Mouse (Mus musculus) limb, embryonic 10.5 days (tissue): ENCODE measurements around the gene Trim37. TPM values are rescaled to one million over a fixed set of nuclear protein-coding genes. Genes with fewer than 3 reads are reported as not detected.

Source experiments
- DNase-seq: peaks from one replicate; pipeline ENCODE4 v3.0.0-alpha.2; 2017; ENCODE audit warnings: low spot score
- H3K27ac ChIP-seq: fragments of 300-500 bp; sonication (generic); 2 replicates; pipeline ENCODE4 v1.5.1; 2016; ENCODE audit warnings: mild to moderate bottlenecking
- H3K27me3 ChIP-seq: fragments of 300-500 bp; sonication (generic); 2 replicates; pipeline ENCODE4 v1.6.1; 2016; ENCODE audit warnings: low read depth, mild to moderate bottlenecking; ENCODE audit not compliant: poor library complexity, severe bottlenecking
- H3K36me3 ChIP-seq: fragments of 300-500 bp; sonication (generic); 2 replicates; pipeline ENCODE4 v1.6.1; 2016; ENCODE audit warnings: mild to moderate bottlenecking, moderate library complexity
- H3K4me1 ChIP-seq: fragments of 300-500 bp; sonication (generic); 2 replicates; pipeline ENCODE4 v1.6.1; 2016
- H3K4me3 ChIP-seq: fragments of 300-500 bp; sonication (generic); 2 replicates; pipeline ENCODE4 v1.5.1; 2016; ENCODE audit warnings: mild to moderate bottlenecking, moderate library complexity
- H3K9me3 ChIP-seq: fragments of 300-500 bp; sonication (generic); replicated peaks from 2 replicates; pipeline ENCODE4 v1.6.1; 2016; ENCODE audit warnings: mild to moderate bottlenecking
- WGBS: fragments of 180-500 bp; shearing (Covaris S2); methylation state at CpG from one replicate; pipeline ENCODE4 v1.1.7; 2016; 5-methylcytosine and 5-hydroxymethylcytosine counted together
- polyA plus RNA-seq: library from polyadenylated mRNA; unstranded; fragments of >200 nt; fragmentation: Nextera tagmentation; extraction: Ambion mirVana; gene quantifications from 2 replicates; pipeline ENCODE4 v1.2.1, GENCODE M21; 2016

The Trim37 gene
- polyA plus RNA-seq, 1 experiment from 2014 or later = 42.7 TPM

DNA sequence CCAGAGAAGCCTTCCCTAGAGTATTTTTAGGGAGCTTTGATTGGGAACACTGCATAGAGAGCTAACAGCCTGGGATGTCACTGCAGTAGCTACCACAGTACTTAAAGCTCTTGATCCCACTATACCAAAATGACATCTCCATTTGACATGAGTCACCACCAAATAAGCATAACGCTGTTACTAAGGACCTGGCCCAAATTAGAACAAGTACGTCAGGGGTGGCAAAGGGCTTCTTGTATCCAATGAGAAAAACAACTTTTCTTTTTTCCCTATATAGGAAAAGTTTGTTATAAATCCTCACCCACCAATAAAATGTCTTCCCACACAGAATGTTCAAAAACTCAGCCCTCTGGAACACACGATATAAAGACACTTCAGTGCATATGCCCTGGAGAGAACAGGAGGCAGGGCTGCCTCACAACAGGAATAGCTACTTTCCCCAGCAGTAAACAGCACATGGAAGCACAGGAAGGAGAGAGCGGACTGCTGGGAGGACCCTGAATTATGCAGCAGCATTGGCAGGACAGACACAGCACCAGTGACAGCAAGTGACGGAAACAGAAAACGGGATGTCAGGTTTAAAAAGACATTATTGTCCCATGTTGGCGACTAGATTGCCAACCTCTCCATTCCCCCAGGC is 112.1 kb downstream of the Trim37 start:
- Histone ChIP-seq H3K9me3 (no peaks in the 10 kb centered on the region), H3K4me1 (no peaks in the 10 kb centered on the region), H3K27me3 (no peaks in the 10 kb centered on the region), H3K4me3 (no peak overlapping the region), H3K27ac (no peak overlapping the region), H3K36me3 (peaks cover 11% of the 10 kb centered on the region)
- no peak for DNase-seq
- WGBS = 90% methylated on average over 7 of the region's 7 CpGs

DNA sequence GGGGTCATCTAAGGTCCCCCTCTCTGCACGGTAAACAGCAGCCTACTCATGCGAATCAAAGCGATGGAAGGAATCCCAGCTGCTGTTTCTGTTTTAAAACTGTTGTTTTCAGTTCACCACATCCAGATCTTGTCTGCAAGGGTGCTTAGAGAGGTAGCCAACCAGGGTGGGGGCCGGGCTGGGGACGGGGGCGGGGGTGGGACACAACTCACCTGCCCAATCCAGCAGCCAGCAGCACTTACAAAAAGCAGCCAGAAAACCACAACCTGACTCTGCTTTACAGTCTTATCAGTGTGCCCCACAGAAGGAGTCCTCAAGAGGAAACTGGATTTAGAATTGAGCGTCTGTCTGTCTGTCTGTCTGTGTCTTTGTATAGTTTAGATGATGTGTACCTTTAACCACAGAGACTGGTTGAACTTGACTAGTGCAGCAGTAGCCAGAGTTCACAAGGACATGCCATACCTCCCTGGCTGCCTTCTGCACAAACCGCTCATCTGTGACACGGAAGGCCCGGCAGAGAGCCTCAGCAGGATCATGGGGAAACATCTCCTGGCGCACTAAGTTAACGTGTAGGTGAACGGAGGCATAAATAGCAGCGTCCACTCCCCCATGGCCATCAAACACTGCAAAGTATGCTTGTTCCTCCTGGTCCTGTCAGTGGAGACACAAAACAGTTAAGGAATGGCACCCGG is 113.4 kb downstream of the Trim37 start:
- Histone ChIP-seq H3K4me1 (peaks cover 1% of the 10 kb centered on the region; the same call in 1 of the 2 replicates), H3K9me3 (no peaks in the 10 kb centered on the region), H3K27me3 (no peaks in the 10 kb centered on the region), H3K27ac (no peak overlapping the region), H3K36me3 (peaks cover 2% of the 10 kb centered on the region), H3K4me3 (no peak overlapping the region)
- 94% methylated on average over 15 of the region's 15 CpGs for WGBS
- no peak for DNase-seq

DNA sequence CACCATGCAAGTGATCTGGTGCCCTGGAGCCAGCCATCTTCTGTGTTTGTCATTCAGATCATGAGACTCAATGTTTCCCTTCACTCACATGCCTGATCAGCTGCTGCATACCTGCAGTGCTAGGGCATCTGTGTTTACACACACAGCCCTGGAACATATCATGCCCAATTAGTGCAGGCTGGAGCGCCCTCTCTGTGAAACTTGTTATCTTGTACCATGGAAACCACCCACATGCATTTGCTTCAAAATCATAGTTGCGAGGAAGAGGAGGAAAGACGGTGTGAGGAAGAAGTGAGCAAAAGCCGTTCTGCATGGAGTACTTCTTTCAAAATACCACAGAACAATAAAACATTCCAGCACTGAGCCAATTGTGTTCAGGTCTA is 113.9 kb downstream of the Trim37 start:
- Histone ChIP-seq H3K4me3 (no peak overlapping the region), H3K36me3 (no peaks in the 10 kb centered on the region), H3K27me3 (no peaks in the 10 kb centered on the region), H3K9me3 (no peaks in the 10 kb centered on the region), H3K4me1 (peaks cover 6% of the 10 kb centered on the region), H3K27ac (no peak overlapping the region)
- no peak for DNase-seq
- 93% methylated on average over 4 of the region's 4 CpGs for WGBS

DNA sequence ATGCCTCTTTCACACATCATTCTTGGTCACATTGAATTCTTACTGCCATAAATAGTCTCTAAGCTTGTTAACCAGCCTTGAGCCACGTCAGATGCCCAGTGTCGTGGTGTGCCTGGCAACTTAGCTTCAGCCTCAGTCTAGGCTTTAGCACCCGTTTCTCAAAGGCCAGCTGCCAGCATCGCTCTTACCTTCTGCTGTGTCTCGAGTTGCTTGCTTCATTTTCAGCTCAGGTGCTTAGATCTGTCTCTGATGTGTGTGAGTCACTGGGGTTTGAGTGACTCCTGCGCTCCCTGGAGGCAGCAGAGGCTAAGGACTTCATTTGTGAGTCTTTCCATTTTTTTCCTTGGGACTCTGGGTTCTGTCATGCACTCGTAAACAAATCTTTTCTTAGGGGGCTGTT is 114.4 kb downstream of the Trim37 start:
- Histone ChIP-seq H3K4me3 (no peak overlapping the region), H3K4me1 (peaks cover 11% of the 10 kb centered on the region), H3K27ac (no peak overlapping the region), H3K27me3 (no peaks in the 10 kb centered on the region), H3K9me3 (no peaks in the 10 kb centered on the region), H3K36me3 (no peaks in the 10 kb centered on the region)
- DNase-seq = no peak
- 81% methylated on average over 7 of the region's 7 CpGs for WGBS

DNA sequence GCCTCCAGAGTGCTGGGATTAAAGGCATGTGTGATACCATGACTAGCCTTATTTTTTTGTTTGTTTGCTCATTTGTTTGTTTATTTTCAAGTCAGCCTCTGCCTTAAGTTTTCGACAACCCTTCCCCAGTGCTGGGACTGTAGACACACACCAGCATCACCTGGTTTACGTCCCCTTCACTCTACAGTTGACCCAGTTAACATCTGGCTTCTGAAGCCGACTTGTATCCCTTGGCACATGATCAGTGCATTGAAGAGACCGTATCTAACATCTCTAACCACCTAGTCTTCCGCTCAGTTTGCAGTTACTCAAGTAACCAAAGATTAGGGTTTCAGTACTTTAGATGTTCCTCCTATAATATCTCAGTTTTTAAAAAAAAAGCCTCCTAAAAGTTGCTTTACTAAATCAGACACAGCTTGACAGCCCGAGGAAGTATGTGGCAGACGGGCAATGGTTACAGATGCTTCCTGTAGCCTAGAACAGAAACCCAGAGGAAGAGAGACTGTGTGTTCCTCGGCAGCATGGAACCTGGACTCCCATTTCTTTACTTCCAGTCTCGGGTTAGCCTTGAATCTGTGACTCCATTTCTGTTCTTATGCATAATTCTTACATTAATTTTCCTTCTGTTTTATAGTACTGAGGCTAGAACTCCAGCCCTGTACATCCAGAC is 118.4 kb downstream of the Trim37 start:
- H3K36me3 ChIP-seq = no peaks in the 10 kb centered on the region
- no peaks in the 10 kb centered on the region for H3K9me3 ChIP-seq
- 81% methylated on average over 9 of the region's 9 CpGs for WGBS
- no peak overlapping the region for H3K27ac ChIP-seq
- H3K4me1 ChIP-seq = peaks cover 22% of the 10 kb centered on the region
- no peak overlapping the region for H3K4me3 ChIP-seq
- DNase-seq = no peak
- H3K27me3 ChIP-seq = no peaks in the 10 kb centered on the region

DNA sequence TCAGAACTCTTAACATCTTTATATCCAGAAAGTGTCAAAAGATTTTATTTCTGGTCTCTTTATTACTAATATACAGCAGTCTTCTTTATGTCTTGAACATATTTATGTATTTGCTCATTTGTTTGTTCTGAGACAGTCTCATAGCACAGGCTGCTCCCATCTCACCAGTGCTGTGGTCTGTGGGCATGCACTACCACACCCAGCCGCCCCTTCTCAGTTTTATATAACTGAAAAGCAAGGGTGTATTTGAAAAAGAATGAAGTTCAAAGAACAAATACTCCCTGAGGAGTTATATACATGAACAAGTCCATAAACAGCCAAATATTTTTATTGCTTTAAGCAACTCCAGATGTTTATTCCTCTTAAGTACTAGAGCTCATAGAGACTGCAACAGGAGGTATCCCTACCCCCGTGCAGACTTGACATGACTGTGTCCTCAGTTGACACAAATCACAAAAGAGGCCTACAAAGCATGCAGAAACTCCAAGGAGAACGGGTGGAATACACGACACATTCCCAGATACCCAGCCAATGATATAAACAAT is 119.3 kb downstream of the Trim37 start:
- WGBS = 73% methylated on average over 4 of the region's 4 CpGs
- H3K9me3 ChIP-seq = no peaks in the 10 kb centered on the region
- H3K27ac ChIP-seq = no peak overlapping the region
- H3K27me3 ChIP-seq = no peaks in the 10 kb centered on the region
- H3K4me1 ChIP-seq = peaks cover 22% of the 10 kb centered on the region
- DNase-seq = no peak
- no peaks in the 10 kb centered on the region for H3K36me3 ChIP-seq
- no peak overlapping the region for H3K4me3 ChIP-seq

DNA sequence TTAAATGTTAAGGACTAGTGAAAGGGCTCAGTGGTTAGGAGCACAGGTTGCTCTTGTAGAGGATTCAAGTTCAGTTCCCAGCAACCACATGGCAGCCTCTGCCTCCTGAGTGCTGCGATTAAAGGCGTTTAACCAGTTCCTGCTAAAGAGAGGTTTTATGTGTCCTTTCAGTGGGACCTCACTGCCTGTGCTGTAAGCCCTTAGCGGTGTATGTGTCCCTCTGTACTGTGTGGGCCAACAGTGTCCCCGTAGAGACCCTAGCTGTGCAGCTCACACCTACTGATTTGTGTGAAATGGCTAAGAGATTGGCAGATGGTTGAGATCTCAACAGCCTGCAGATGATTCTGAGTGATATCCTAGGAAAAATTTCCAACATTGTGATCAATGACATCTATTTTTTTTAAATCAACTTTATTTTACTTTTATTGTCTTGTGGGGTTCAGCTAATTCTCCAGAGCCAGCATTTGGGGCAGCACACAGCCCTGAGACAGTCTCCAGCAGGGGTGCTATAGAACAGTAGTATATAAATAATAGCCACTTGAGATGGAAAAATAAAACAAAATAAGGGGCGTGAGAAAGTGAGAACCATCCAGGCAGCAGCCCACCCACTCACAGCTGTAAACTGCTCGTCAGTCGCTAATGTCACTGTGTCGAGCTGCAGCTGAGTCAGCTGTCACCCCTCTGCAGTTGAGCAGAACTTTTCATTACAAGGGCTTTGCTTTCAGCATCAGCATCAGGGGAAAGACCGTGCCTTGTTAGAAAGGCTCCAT is 120.0 kb downstream of the Trim37 start:
- no peak for DNase-seq
- Histone ChIP-seq H3K9me3 (no peaks in the 10 kb centered on the region), H3K4me1 (peaks cover 22% of the 10 kb centered on the region), H3K36me3 (no peaks in the 10 kb centered on the region), H3K4me3 (no peak overlapping the region), H3K27me3 (no peaks in the 10 kb centered on the region), H3K27ac (no peak overlapping the region)
- WGBS = 65% methylated on average over 9 of the region's 9 CpGs

DNA sequence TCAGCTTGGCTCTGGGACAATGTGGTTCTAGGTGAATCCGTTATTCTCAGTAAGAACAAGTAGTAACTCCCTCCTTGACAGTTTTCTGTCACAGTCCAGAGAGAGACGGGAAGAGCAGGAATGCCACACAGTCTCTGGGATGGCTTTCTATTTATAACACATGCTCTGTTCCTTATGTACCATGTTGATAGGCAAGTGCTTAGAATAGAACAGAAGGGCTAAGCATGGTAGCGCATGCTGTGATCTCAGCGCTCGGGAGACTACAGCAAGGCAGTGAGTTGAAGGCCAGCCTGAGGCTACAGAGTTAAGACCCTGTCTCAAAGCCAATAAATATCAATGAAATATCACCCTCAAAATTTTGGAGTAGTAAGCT is 120.6 kb downstream of the Trim37 start:
- peaks cover 22% of the 10 kb centered on the region for H3K4me1 ChIP-seq
- no peaks in the 10 kb centered on the region for H3K36me3 ChIP-seq
- H3K27ac ChIP-seq = no peak overlapping the region
- DNase-seq = no peak
- WGBS = 86% methylated on average over 5 of the region's 5 CpGs
- H3K27me3 ChIP-seq = no peaks in the 10 kb centered on the region
- H3K9me3 ChIP-seq = no peaks in the 10 kb centered on the region
- no peak overlapping the region for H3K4me3 ChIP-seq

DNA sequence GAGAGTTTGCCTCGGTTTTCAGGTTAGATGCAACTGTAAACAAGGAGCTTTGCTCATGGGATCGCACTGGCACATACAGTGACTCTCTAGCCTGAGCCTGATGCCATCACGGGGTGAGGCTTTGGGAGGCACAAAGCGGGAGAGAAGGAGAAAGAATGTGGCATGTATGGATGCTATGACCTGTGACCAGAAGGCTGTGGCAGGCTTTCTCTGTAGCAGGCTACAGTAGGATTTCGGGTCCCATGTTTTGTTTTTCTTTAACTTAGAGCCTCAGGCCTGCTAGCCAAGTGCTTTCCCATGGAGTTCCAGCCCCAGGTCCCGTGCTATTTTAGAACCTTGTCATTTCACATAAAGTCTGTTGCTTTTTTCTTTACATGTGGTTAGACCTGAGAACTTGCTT is 123.3 kb downstream of the Trim37 start:
- Histone ChIP-seq H3K36me3 (no peaks in the 10 kb centered on the region), H3K27ac (no peak overlapping the region), H3K27me3 (no peaks in the 10 kb centered on the region), H3K4me3 (no peak overlapping the region), H3K4me1 (peaks cover 22% of the 10 kb centered on the region), H3K9me3 (no peaks in the 10 kb centered on the region)
- WGBS = 85% methylated on average over 6 of the region's 6 CpGs
- no peak for DNase-seq

DNA sequence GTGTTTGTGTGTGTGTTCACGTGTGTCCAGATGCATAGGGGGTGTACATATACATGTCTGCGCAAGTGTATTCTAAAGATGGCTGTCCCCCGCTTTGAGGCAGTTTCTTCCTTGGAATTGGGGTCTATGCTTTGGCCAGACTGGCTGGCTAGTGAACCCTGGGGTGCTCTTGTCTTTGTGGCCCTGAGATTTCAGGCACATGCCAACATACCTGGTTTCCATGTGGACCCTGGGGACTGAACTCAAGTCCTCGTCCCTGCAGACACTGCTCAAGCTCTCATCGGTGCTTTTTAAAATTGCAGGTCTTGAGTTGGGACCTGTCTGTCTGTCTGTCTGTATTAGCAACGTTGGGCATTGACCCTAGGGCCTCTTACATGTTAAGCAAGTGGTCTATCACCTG is 126.4 kb downstream of the Trim37 start:
- no peaks in the 10 kb centered on the region for H3K4me1 ChIP-seq
- H3K27ac ChIP-seq = no peak overlapping the region
- H3K27me3 ChIP-seq = no peaks in the 10 kb centered on the region
- 90% methylated on average over 6 of the region's 6 CpGs for WGBS
- H3K9me3 ChIP-seq = no peaks in the 10 kb centered on the region
- no peak for DNase-seq
- no peak overlapping the region for H3K4me3 ChIP-seq
- H3K36me3 ChIP-seq = no peaks in the 10 kb centered on the region

DNA sequence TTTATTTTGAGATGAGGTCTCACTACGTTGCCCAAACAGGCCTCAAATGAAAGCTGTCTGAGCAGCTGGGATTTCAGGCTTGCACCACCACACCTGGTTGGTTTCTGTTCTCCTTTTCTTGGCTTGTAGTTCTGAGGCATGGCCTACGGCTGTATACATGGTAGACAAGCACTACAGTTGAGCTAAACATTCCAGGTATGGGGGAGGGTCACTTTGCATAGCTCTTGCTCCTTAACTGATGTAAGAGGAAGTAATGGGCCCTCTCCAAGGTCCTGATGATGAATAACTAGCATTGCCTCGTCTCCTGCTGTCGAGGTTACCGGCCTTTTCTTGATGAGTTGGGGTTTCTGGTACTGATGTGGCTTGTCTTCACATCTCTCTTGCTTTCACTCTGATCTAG is 127.3 kb downstream of the Trim37 start:
- WGBS = 61% methylated on average over 5 of the region's 5 CpGs
- no peaks in the 10 kb centered on the region for H3K27me3 ChIP-seq

DNA sequence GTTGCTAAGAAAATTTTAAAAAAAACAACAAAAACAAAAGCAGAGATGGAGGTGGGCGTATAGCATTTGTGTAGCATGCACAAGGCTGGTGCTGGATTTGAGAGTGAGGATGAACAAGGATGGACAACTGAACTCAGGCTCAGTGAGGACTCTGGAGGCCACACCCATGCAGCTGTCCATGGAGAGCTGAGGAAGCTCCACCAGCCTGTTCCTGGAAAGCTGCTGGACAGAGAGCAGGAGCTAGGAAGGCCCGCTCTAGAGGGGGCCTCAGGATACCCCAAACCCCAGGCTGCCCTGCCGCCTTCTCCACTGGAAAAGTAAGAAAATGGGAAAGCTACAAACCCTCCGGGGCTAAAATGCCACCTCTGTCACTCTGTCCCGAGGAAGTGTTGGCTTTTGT is 130.4 kb downstream of the Trim37 start:
- no peak overlapping the region for H3K4me3 ChIP-seq
- no peaks in the 10 kb centered on the region for H3K4me1 ChIP-seq
- no peaks in the 10 kb centered on the region for H3K27me3 ChIP-seq
- H3K36me3 ChIP-seq = no peaks in the 10 kb centered on the region
- DNase-seq = no peak
- WGBS = 90% methylated on average over 5 of the region's 5 CpGs
- H3K9me3 ChIP-seq = no peaks in the 10 kb centered on the region
- no peak overlapping the region for H3K27ac ChIP-seq

More for the DNA sequence above, 127.3 kb downstream of the Trim37 start:
- DNase-seq = no peak
- no peaks in the 10 kb centered on the region for H3K9me3 ChIP-seq
- no peaks in the 10 kb centered on the region for H3K36me3 ChIP-seq
- no peak overlapping the region for H3K27ac ChIP-seq
- no peak overlapping the region for H3K4me3 ChIP-seq
- H3K4me1 ChIP-seq = no peaks in the 10 kb centered on the region

DNA sequence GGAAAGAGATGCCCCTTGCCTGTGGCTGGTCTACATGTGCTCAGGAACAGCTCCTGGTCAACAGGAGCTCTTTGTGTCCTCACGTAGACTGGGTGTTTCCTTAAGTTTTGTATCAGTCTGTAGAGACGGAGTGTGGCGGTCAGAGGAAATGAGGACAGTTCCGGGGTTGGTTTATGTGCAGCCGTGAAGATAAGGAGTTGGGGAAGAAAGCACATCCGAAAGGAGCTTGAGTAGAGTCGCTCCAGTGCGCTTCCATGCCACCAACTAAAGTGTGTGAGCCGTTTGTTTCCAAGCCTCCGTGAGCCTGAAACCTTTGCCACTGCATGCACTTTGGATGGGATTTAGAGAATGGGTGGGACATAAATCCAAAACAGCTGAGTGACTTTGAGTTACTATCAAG is 132.9 kb downstream of the Trim37 start:
- WGBS = 89% methylated on average over 10 of the region's 10 CpGs
- DNase-seq = no peak
- Histone ChIP-seq H3K36me3 (no peaks in the 10 kb centered on the region), H3K4me3 (no peak overlapping the region), H3K27me3 (no peaks in the 10 kb centered on the region), H3K4me1 (peaks cover 10% of the 10 kb centered on the region), H3K27ac (no peak overlapping the region), H3K9me3 (no peaks in the 10 kb centered on the region)
